Mouse (Mus musculus): Measurements from ENCODE around the gene Gm21103. TPM values are rescaled to one million over a fixed set of nuclear protein-coding genes. Genes with fewer than 3 reads are reported as not detected.
"Not testable (repeated sequence)": the region's sequence is repeated elsewhere in the genome, so short reads cannot be mapped to it uniquely, and the experiment has no call there.

Gene Gm21103
- not detected for total RNA-seq (2022)

DNA sequence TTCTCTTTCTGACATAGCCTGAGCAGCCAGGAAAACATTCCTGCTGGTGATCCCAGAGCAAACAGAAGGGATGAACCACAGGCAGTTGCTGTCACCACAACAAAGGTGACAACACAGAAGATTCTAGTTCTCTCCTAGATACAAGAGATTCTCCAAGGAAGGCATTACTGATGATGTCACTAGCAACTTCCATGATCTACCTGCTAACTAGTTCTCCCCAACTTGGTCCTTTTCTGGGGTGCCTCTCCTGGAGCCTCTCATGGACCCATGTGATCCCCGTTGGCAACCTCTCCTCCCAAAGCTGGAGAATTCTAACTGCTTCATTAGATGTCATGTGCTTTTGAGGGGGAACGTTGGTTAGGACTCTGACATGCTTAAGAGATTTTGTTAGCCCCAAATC, at the start of gene Gm21103:
TSS of gene Gm21103 (minus strand) at position 101 of the 400 bp plus-strand sequence.
- DNase-seq = not testable (repeated sequence)

DNA sequence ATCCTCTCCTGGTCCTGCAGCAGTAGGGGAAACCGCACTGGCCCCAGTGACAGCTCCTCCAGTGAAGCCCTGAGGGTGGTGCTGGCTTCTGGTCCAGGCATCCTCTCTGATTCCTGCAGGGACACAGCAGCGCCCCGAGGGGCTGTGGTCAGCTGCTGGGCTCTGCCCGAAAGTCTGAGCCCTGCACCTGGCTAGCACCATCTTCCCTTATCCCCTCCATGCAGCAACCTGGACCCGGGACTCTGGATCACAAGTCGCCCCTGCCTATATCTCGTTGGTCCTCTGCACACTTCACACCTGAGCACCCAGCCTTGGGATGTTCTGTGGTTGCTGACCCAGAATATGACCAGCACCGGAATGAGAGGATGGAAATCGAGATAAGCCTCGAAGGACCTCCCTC, 38.9 kb upstream of the Gm21103 start, which contains the start of gene Gm3618:
TSS of gene Gm3618 (minus strand) at position 101 of the 400 bp plus-strand sequence.
- not testable (repeated sequence) for DNase-seq

- DNase-seq = peak; percentile 14
These were observed 17.5 kb downstream of the Gm21103 start, which contains the start of gene Gm3411 for GRCm38 (mm10) chr14:6286931-6287715. Gene Gm3411 (minus strand): TSS chr14:6287250.

Other genes with a start within 250 kb of the Gm21103 start
- not detected for gene Gm6337, start 246.6 kb downstream of the Gm21103 start, total RNA-seq (2022)
- gene Gm8206, start 210.9 kb downstream of the Gm21103 start, total RNA-seq (2022) = under 1 TPM in 2 of 4 experiments, not detected in 2; 0.31 to 0.34 TPM
- under 1 TPM in 2 of 4 experiments, not detected in 2; 0.43 to 0.48 TPM for gene Gm3468, start 196.2 kb downstream of the Gm21103 start, total RNA-seq (2022)
- not detected for gene Gm3476, start 179.0 kb downstream of the Gm21103 start, total RNA-seq (2022)
- not detected for gene Gm21560, start 85.6 kb downstream of the Gm21103 start, total RNA-seq (2022)
- under 1 TPM in 2 of 4 experiments, not detected in 2; 0.31 to 0.92 TPM for gene Gm3411, start 17.6 kb downstream of the Gm21103 start, total RNA-seq (2022)
- gene Gm3618, start 38.8 kb upstream of the Gm21103 start, total RNA-seq (2022) = not detected
- gene Gm16440, start 85.5 kb upstream of the Gm21103 start, total RNA-seq (2022) = not detected
- gene Gm3591, start 107.6 kb upstream of the Gm21103 start, total RNA-seq (2022) = not detected
- not detected for gene Gm3594, start 139.8 kb upstream of the Gm21103 start, total RNA-seq (2022)
- not detected for gene Gm8356, start 232.4 kb upstream of the Gm21103 start, total RNA-seq (2022)

Data from adrenal gland, adult 8-10 months (tissue).